Mouse (Mus musculus): ENCODE results near the gene Gab2.

Gene Gab2

DNA sequence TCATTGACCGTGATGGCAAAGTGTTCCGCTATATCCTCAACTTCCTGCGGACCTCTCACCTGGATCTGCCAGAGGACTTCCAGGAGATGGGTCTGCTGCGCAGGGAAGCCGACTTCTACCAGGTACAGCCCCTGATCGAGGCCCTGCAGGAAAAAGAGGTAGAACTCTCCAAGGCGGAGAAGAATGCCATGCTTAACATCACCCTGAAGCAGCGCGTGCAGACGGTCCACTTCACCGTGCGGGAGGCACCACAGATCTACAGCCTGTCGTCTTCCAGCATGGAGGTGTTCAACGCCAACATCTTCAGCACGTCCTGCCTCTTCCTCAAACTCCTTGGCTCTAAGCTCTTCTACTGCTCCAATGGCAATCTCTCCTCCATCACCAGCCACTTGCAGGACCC is 266.1 kb downstream of the Gab2 start:
- DNase-seq: no peak

GRCm38 (mm10) chr7:97348318-97348717 is 266.9 kb downstream of the Gab2 start:
- DNase-seq: no peak

GRCm38 (mm10) chr7:97348836-97349235 is 267.4 kb downstream of the Gab2 start:
- DNase-seq: no peak

DNA sequence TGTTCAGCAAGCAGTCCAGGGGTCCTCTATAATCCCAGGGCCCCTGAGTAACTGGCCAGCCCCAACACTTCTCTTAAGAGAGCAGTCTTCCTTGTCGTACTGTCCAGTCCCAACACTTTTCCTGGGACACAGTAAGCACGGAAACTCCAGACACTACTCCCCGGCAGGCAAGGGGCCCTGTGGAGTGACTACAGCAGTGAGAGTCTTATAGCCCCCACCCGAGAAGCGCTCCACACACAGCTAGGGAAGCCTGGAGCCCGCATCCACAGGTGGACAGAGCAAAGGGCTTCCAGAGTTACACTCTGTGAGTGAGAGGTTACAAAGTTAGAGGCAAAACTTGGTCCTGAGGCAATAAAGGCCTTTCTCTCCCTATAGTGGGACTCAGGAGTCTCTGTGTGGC is 268.1 kb downstream of the Gab2 start:
- no peak for DNase-seq

DNA sequence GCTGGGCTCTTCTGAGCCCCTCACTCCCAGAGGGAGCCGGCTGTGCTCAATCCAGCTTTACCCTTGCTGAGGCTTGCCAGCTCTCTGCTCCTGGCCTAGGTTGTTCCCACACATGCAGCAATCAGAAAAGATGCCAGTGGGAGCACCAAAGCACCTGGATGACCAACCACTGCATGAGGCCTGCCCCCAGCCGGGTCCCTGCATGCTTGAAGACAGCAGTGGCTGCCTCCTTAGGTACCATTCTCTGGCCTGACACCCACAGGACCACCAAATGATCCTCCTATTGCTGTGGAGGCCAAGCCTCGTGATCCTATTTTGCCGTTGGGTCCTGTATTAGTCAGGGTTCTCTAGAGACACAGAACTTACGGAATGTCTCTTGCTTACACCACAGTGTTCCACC is 269.5 kb downstream of the Gab2 start:
- DNase-seq: no peak

- DNase-seq: no peak
These were observed 270.6 kb downstream of the Gab2 start for GRCm38 (mm10) chr7:97351792-97352513.

DNA sequence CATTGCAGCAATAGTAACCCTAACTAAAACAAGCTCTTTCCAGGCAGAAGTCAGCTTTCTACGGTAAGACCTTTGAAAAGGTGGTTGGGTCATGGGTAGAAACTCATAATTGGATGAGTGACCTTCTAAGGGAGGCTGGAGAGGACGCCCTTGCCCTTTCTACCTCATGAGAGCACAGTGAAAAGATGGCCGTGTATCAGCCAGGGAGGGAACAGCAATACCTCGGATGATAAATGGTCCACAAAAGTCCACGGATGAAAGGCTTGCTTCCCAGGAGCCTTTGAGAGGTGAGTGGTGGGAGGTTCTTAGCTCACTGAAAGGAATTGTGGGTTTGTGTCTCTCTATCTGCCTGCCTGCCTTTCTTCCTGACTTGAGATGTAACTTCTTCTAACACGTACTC is 272.0 kb downstream of the Gab2 start:
- DNase-seq: no peak

- DNase-seq: no peak
These were observed 273.9 kb downstream of the Gab2 start for GRCm38 (mm10) chr7:97355068-97355841.

- no peak for DNase-seq
These were observed 274.9 kb downstream of the Gab2 start for GRCm38 (mm10) chr7:97356253-97356652.

DNA sequence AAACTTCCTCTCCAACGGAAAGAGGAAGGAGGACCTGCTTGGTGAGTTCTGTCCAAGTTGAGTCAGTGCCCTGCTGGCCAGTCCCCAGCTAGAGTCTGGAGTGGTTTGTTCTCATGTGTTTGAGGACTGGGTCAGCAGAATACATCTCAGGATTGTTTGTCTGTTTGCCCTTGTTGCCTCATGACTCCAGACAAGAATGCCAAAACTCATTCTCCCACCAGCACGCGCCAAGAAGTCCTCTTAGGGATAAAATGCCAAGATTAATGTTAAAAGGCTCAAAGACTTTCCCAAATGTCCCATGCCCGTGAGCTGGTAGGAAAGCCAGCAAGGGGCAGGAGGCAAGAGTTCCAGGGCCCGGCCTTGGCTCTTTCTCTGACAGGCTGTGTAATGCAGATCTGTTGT is 275.5 kb downstream of the Gab2 start:
- no peak for DNase-seq

DNA sequence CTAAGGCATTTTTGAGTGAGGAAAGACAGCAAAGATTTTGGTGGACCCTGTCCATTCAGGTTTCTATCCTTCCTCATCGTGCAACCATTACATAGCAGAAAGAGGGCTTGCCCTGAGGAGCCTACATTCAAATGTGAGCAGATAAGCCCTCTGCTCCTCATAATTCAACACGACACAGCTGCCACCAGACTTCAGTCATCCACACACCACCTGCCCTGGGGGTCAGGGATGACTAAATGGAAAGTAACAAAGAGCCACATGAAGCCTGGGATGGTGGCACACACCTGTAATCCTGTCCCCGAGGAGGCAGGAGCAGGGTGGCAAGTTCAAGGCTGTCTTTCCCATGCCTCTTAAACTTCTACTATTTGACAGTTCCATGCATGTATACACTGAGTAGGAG is 276.5 kb downstream of the Gab2 start:
- no peak for DNase-seq

- no peak for DNase-seq
These were observed 277.0 kb downstream of the Gab2 start for GRCm38 (mm10) chr7:97358347-97358746.
